Mouse (Mus musculus) lung, postnatal 0 days (tissue): Measurements from ENCODE around the gene Efs. TPM values are rescaled to one million over a fixed set of nuclear protein-coding genes. Genes with fewer than 3 reads are reported as not detected.

Experiments
- ATAC-seq: fragments of 200-750 bp; cut with Nextera tagmentation; 2 replicates; pipeline ENCODE4 v1.8.0; 2017; ENCODE audit warnings: moderate library complexity
- DNase-seq: peaks from one replicate; pipeline ENCODE4 v3.0.0-alpha.2; 2016; ENCODE audit warnings: low spot score
- H3K27ac ChIP-seq: fragments of 300-500 bp; sonication (generic); 2 replicates; pipeline ENCODE4 v1.5.1; 2014; ENCODE audit warnings: antibody characterized with exemption, mild to moderate bottlenecking, low read length, mixed read lengths
- H3K27me3 ChIP-seq: fragments of 300-500 bp; sonication (generic); replicated peaks from 2 replicates; pipeline ENCODE4 v1.6.1; 2014; ENCODE audit warnings: low read length, mixed read lengths; ENCODE audit not compliant: insufficient read depth
- H3K36me3 ChIP-seq: fragments of 300-500 bp; sonication (generic); 2 replicates; pipeline ENCODE4 v1.6.1; 2014; ENCODE audit warnings: low read length, mixed read lengths; ENCODE audit not compliant: insufficient read depth
- H3K4me1 ChIP-seq: fragments of 300-500 bp; sonication (generic); 2 replicates; pipeline ENCODE4 v1.6.1; 2014; ENCODE audit warnings: antibody characterized with exemption, low read depth, low read length, mixed read lengths; ENCODE audit not compliant: insufficient read depth
- H3K4me2 ChIP-seq: fragments of 300-500 bp; sonication (generic); replicated peaks from 2 replicates; pipeline ENCODE4 v1.6.1; 2014; ENCODE audit warnings: low read depth, mild to moderate bottlenecking, low read length, moderate library complexity, mixed read lengths
- H3K4me3 ChIP-seq: fragments of 300-500 bp; sonication (generic); 2 replicates; pipeline ENCODE4 v1.5.1; 2014; ENCODE audit warnings: low read depth, low read length
- H3K9ac ChIP-seq: fragments of 300-500 bp; sonication (generic); replicated peaks from 2 replicates; pipeline ENCODE4 v1.6.1; 2014; ENCODE audit warnings: low read depth, mild to moderate bottlenecking
- H3K9me3 ChIP-seq: fragments of 300-500 bp; sonication (generic); 2 replicates; pipeline ENCODE4 v1.6.1; 2016; ENCODE audit warnings: low read length, mixed read lengths
- CTCF ChIP-seq: IDR thresholded peaks from 2 replicates; pipeline ENCODE4 v1.5.1; 2016; ENCODE audit warnings: antibody characterized with exemption, mild to moderate bottlenecking
- EP300 ChIP-seq: IDR thresholded peaks from 2 replicates; pipeline ENCODE4 v1.6.1; 2016; ENCODE audit warnings: antibody characterized with exemption, mild to moderate bottlenecking, control low read depth
- WGBS: fragments of 180-500 bp; shearing (Covaris S2); extraction: QIAGEN DNeasy Blood & Tissue Kit; methylation state at CpG from one replicate; pipeline ENCODE4 v1.1.7; 2014; 5-methylcytosine and 5-hydroxymethylcytosine counted together
- polyA plus RNA-seq: library from polyadenylated mRNA; unstranded; fragments of >200 nt; fragmentation: Nextera tagmentation; extraction: Ambion mirVana; gene quantifications from 2 replicates; pipeline ENCODE4 v1.2.1, GENCODE M21; 2015

Gene Efs
- polyA plus RNA-seq, 1 experiment from 2014 or later: 8.5 TPM

DNA sequence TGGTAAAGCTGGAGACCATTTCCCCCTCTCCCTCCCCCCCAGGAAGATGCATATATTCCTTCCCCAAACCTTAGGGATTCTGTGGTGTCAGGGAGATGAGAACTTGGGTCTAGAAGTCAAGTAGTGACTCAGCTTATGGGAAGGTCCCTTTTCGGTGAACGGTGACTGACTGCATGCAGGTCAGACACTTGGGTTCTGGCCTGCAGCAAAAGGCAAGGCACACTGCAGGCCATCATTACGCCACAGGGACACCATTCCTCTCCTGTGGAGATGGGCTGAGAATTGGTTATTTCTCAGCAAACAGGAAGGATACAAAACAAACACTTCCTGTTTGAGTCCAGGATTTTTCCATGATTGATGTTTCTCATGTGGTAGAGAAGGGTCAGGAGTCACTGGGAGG lies 33.3 kb upstream of the Efs start:
- Histone ChIP-seq H3K36me3 (no peaks in the 10 kb centered on the region), H3K9me3 (no peaks in the 10 kb centered on the region), H3K9ac (no peak overlapping the region), H3K4me3 (no peak overlapping the region), H3K27me3 (no peaks in the 10 kb centered on the region), H3K4me1 (no peaks in the 10 kb centered on the region), H3K4me2 (no peak overlapping the region), H3K27ac (no peak overlapping the region)
- TF ChIP-seq EP300: no peak
- no peak for TF ChIP-seq CTCF
- WGBS: 64% methylated on average over 3 of the region's 3 CpGs
- ATAC-seq (no peak), DNase-seq (no peak)

DNA sequence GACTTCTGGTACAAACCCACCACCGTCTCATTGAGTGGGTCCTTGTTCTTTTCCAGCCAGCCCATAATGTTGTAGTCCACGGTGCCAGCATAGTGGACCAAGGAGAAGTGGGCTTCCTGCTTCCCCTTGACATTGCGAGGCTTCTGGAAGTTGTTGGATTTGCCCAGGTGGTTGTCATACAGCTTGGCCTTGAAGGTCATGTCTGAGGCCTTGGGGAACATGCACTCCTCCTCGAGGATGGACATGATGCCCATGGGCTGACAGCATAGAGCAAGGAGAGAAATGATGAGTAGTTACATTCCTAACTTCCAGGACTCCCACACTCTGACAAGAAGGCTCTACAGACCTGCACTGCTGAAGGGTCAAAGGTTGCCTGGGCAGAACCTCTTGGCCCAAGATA lies 32.6 kb upstream of the Efs start:
- TF ChIP-seq CTCF (no peak), EP300 (no peak)
- no peaks in the 10 kb centered on the region for H3K27me3 ChIP-seq
- H3K9me3 ChIP-seq: no peaks in the 10 kb centered on the region
- DNase-seq (no peak), ATAC-seq (no peak)
- H3K4me3 ChIP-seq: no peak overlapping the region
- no peak overlapping the region for H3K9ac ChIP-seq
- WGBS: 58% methylated on average over 4 of the region's 4 CpGs
- H3K27ac ChIP-seq: no peak overlapping the region
- no peak overlapping the region for H3K4me2 ChIP-seq
- H3K36me3 ChIP-seq: no peaks in the 10 kb centered on the region
- H3K4me1 ChIP-seq: no peaks in the 10 kb centered on the region

DNA sequence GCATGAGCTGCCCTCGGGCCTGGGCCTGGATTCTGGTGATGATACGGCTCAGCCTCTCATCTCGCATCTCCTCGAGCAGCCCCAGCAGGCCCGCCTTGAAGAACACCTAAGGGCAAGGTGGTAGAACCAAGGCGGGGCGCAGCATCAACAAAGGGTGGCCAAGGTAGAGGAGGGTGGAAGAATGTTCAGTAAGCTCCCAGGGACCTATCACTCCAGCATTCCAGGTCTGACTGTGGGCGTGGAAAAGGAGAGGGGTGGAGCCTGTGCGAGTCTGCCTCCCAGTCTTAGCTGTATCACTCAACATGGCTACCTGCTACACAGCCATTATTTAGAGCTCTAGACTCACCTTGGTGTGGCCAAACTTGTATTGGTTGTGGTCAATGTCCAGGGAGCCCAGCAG lies 30.6 kb upstream of the Efs start:
- no peak overlapping the region for H3K4me3 ChIP-seq
- H3K9ac ChIP-seq: no peak overlapping the region
- H3K4me1 ChIP-seq: no peaks in the 10 kb centered on the region
- no peak for DNase-seq
- WGBS: 83% methylated on average over 9 of the region's 9 CpGs
- H3K4me2 ChIP-seq: no peak overlapping the region
- no peaks in the 10 kb centered on the region for H3K9me3 ChIP-seq
- TF ChIP-seq CTCF (no peak), EP300 (no peak)
- no peaks in the 10 kb centered on the region for H3K27me3 ChIP-seq
- H3K27ac ChIP-seq: no peak overlapping the region
- no peak for ATAC-seq
- H3K36me3 ChIP-seq: no peaks in the 10 kb centered on the region

DNA sequence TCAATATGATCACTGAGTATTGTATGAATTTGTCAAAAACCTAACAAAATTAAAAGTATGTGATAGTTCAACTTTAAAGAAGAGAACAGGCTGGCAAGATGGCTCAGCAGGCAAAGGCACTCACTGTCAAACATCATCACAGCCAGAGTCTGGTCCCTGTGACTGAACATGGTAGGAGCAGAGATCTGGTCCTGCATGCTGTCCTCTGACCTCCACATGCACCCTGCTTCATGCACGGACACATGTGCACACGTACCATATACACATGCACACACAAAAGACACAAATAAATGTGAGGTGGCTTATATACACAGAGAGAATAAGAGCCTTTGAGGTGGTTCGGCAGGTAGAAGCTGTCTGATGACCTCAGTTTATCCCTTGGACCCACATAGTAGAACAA lies 29.6 kb upstream of the Efs start:
- Histone ChIP-seq H3K4me1 (no peaks in the 10 kb centered on the region), H3K9me3 (no peaks in the 10 kb centered on the region), H3K36me3 (no peaks in the 10 kb centered on the region), H3K4me3 (no peak overlapping the region), H3K9ac (no peak overlapping the region), H3K4me2 (no peak overlapping the region), H3K27ac (no peak overlapping the region), H3K27me3 (no peaks in the 10 kb centered on the region)
- no peak for ATAC-seq
- no peak for DNase-seq
- TF ChIP-seq CTCF (no peak), EP300 (no peak)
- 70% methylated on average over 3 of the region's 3 CpGs for WGBS

DNA sequence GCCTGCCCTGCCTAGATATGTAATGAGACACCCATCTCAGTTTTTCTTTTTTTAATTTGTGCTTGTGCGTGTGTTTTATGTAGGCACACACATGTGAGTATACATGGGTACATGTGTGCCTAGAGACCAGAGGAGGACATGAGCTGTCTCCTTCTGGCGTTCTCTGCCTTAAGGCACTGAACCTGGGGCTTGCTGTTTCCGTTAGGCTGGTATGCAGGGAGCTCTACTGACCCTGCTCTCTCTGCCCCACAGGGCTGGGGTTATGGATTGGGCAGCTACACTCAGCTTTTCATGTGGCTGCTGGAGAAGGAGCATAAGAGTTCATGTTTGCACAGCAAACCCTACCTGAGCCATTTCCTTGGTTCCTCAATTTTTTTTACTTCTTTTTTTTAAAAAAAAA lies 28.5 kb upstream of the Efs start:
- no peaks in the 10 kb centered on the region for H3K36me3 ChIP-seq
- H3K4me1 ChIP-seq: no peaks in the 10 kb centered on the region
- H3K27ac ChIP-seq: no peak overlapping the region
- no peak overlapping the region for H3K4me3 ChIP-seq
- no peak for TF ChIP-seq CTCF
- TF ChIP-seq EP300: no peak
- DNase-seq (no peak), ATAC-seq (no peak)
- H3K9me3 ChIP-seq: no peaks in the 10 kb centered on the region
- H3K9ac ChIP-seq: no peak overlapping the region
- H3K27me3 ChIP-seq: no peaks in the 10 kb centered on the region
- 57% methylated on average over 3 of the region's 3 CpGs for WGBS
- no peak overlapping the region for H3K4me2 ChIP-seq

DNA sequence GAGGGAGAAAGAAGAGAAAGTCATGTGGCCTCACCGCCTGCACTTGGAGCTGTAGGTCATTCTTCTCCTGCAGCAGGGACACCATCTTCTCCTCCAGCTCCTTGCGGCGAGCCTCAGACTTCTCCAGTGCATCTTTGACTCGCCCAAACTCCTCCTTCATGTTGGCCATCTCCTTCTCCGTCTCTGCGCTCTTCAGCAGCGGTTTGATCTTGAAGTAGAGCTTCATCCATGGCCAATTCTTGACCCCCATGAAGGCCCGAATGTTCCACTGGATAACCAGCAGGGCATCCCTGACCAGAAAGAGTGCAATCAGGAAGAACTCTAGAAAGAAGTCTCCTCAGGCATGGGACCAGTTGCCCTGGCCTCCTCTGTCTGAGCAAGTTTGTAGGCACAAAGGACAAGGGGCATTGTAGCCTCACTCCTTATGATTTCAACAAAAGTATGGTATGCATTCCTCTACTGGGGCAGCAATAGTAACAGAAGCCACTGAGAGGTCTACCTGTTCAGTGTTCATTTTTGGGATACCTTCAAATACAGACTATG lies 27.8 kb upstream of the Efs start:
- Histone ChIP-seq H3K27ac (no peak overlapping the region), H3K9ac (no peak overlapping the region), H3K27me3 (no peaks in the 10 kb centered on the region), H3K9me3 (no peaks in the 10 kb centered on the region), H3K4me1 (no peaks in the 10 kb centered on the region), H3K4me2 (no peak overlapping the region), H3K36me3 (no peaks in the 10 kb centered on the region), H3K4me3 (no peak overlapping the region)
- WGBS: 93% methylated on average over 8 of the region's 8 CpGs
- no peak for TF ChIP-seq CTCF
- TF ChIP-seq EP300: no peak
- ATAC-seq (no peak), DNase-seq (no peak)

DNA sequence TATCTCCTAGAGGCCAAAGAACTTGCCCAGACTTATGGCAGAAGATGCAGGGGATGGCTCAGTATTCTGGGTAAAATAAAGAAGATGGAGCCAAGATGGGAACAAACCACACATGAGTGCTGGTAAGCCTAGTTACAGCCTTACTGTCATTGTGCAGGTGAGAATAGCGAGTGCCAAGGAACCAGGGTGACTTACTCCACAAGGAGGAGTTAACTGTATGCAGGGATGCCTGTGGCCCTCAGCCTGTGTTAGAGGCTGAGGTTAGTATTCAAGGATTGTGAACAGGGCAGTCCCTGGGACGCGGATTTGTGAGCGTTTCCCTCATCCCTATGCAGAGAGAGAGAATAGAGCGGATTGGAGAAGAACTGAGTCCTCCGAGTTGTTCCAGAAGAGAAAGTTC lies 25.7 kb upstream of the Efs start:
- Histone ChIP-seq H3K27me3 (no peaks in the 10 kb centered on the region), H3K4me2 (no peak overlapping the region), H3K27ac (no peak overlapping the region), H3K4me1 (no peaks in the 10 kb centered on the region), H3K9me3 (no peaks in the 10 kb centered on the region), H3K9ac (no peak overlapping the region), H3K36me3 (no peaks in the 10 kb centered on the region), H3K4me3 (no peak overlapping the region)
- WGBS: 82% methylated on average over 6 of the region's 6 CpGs
- TF ChIP-seq EP300: no peak
- TF ChIP-seq CTCF: no peak
- DNase-seq (no peak), ATAC-seq (no peak)
